ENCODE assay signal across 24 mouse cellular contexts in genomic region chr15:7842398-7842797, GRCm38 (mm10). TPM values are rescaled to one million over a fixed set of nuclear protein-coding genes. Genes with fewer than 3 reads are reported as not detected.
DNase-seq lines count a peak whose midpoint lies in the region; ATAC-seq and TF ChIP-seq lines count a peak whose summit lies in the region.
"Had no signal": no experiment of that assay in that cellular context is flagged by ENCODE, and none has a peak within 500 bp of the region (broad histone marks: within the 10 kb centered on the region; RNA-seq: fewer than 3 reads in every experiment).

No protein-coding gene starts in this region.

- no peak overlapping the region for H3K9ac ChIP-seq in hindbrain, embryonic 12.5 days
- H3K9ac ChIP-seq in intestine, embryonic 16.5 days (ENCODE audit: low read depth, low read length), result no peak overlapping the region
- H3K9ac ChIP-seq: embryonic facial prominence, embryonic 13.5 days; embryonic facial prominence, embryonic 15.5 days; forebrain, embryonic 12.5 days had no signal

- no peaks in the 10 kb centered on the region for H3K79me3 ChIP-seq in C2C12 (ENCODE audit: low read depth)

- ATAC-seq in hindbrain, embryonic 12.5 days (ENCODE audit: low FRiP score), result no peak
- ATAC-seq in intestine, embryonic 16.5 days, result no peak
- ATAC-seq: forebrain, embryonic 14.5 days; forebrain, embryonic 16.5 days had no signal

- no peak overlapping the region for H3K4me3 ChIP-seq in C2C12 (ENCODE audit: insufficient read depth, poor library complexity, severe bottlenecking)
- no peak overlapping the region for H3K4me3 ChIP-seq in hindbrain, embryonic 12.5 days
- H3K4me3 ChIP-seq in intestine, embryonic 16.5 days (ENCODE audit: low read length), result no peak overlapping the region
- H3K4me3 ChIP-seq: embryonic facial prominence, embryonic 13.5 days; embryonic facial prominence, embryonic 15.5 days; erythroblast, embryonic 14.5 days; forebrain, embryonic 10.5 days; forebrain, embryonic 12.5 days had no signal

- H3K4me1 ChIP-seq in hindbrain, embryonic 12.5 days, result no peaks in the 10 kb centered on the region
- H3K4me1 ChIP-seq in intestine, embryonic 16.5 days (ENCODE audit: control insufficient read depth, insufficient read depth, low read length), result no peaks in the 10 kb centered on the region
- H3K4me1 ChIP-seq: forebrain, embryonic 10.5 days; forebrain, embryonic 12.5 days had no signal

- H3K36me3 ChIP-seq in C2C12 (ENCODE audit: control insufficient read depth, insufficient read depth), result no peaks in the 10 kb centered on the region
- no peaks in the 10 kb centered on the region for H3K36me3 ChIP-seq in hindbrain, embryonic 12.5 days
- H3K36me3 ChIP-seq in intestine, embryonic 16.5 days (ENCODE audit: control insufficient read depth, insufficient read depth, low read length), result no peaks in the 10 kb centered on the region
- H3K36me3 ChIP-seq: embryonic facial prominence, embryonic 13.5 days; embryonic facial prominence, embryonic 15.5 days; forebrain, embryonic 10.5 days; forebrain, embryonic 12.5 days had no signal

- WGBS in hindbrain, embryonic 12.5 days, result 87% methylated on average over 4 of the region's 4 CpGs
- WGBS in intestine, embryonic 16.5 days, result 85% methylated on average over 4 of the region's 4 CpGs

- no peak overlapping the region for H3K27ac ChIP-seq in hindbrain, embryonic 12.5 days
- no peak overlapping the region for H3K27ac ChIP-seq in intestine, embryonic 16.5 days (ENCODE audit: low read length)
- H3K27ac ChIP-seq: embryonic facial prominence, embryonic 13.5 days; embryonic facial prominence, embryonic 15.5 days; forebrain, embryonic 10.5 days; forebrain, embryonic 12.5 days had no signal

- H3K79me2 ChIP-seq in C2C12 (ENCODE audit: control insufficient read depth, insufficient read depth), result no peaks in the 10 kb centered on the region

- peak; percentile 17 for DNase-seq in adrenal gland, adult 2 months
- no peak for DNase-seq in adrenal gland, adult (ENCODE audit: inconsistent age in 2 of 2, low spot score in 1 of 2)
- DNase-seq: adrenal gland, adult 8-10 months; adrenal gland, postnatal 14 days; adrenal gland, postnatal 36 days; B cell, adult 2 months; cerebellum, adult 11-12 months; cerebellum, adult 2 months; cerebellum, adult 9-10 months; cerebellum, postnatal 14 days; cerebellum, postnatal 36 days; embryo, embryonic 11 days had no signal

- H3ac ChIP-seq in C2C12 (ENCODE audit: control insufficient read depth, insufficient read length, low read depth), result no peak overlapping the region

- no peak overlapping the region for H3K4me2 ChIP-seq in hindbrain, embryonic 12.5 days (replicated peaks)
- no peak overlapping the region for H3K4me2 ChIP-seq in intestine, embryonic 16.5 days (ENCODE audit: low read depth, low read length)
- H3K4me2 ChIP-seq: embryonic facial prominence, embryonic 13.5 days; embryonic facial prominence, embryonic 15.5 days; forebrain, embryonic 12.5 days had no signal

- no peaks in the 10 kb centered on the region for H3K27me3 ChIP-seq in C2C12 (ENCODE audit: control insufficient read depth, insufficient read depth, insufficient read length)
- H3K27me3 ChIP-seq in hindbrain, embryonic 12.5 days, result no peaks in the 10 kb centered on the region
- no peaks in the 10 kb centered on the region for H3K27me3 ChIP-seq in intestine, embryonic 16.5 days (replicated peaks; ENCODE audit: control insufficient read depth, insufficient read depth, low read length)
- H3K27me3 ChIP-seq: embryonic facial prominence, embryonic 13.5 days; embryonic facial prominence, embryonic 15.5 days; forebrain, embryonic 12.5 days had no signal

- TF ChIP-seq CTCF in C2C12 (IDR thresholded peaks at IDR 0.05; ENCODE audit: control insufficient read depth, insufficient read depth, insufficient read length), result no peak

- no peaks in the 10 kb centered on the region for H3K9me3 ChIP-seq in hindbrain, embryonic 12.5 days (replicated peaks)
- no peaks in the 10 kb centered on the region for H3K9me3 ChIP-seq in intestine, embryonic 16.5 days (ENCODE audit: control insufficient read depth, low read length)
- H3K9me3 ChIP-seq: embryonic facial prominence, embryonic 13.5 days; embryonic facial prominence, embryonic 15.5 days; forebrain, embryonic 10.5 days; forebrain, embryonic 12.5 days had no signal

TF ChIP-seq in C2C12, 6 proteins besides CTCF, POLR2A, EP300 and RAD21:
- peak; percentile 74 for TF ChIP-seq CEBPB (IDR thresholded peaks at IDR 0.05; ENCODE audit: low read depth)
- TF ChIP-seq MYOD1 (IDR thresholded peaks at IDR 0.05; ENCODE audit: control insufficient read depth, insufficient read length, low read depth), result no peak
- peak; percentile 52 for TF ChIP-seq FOSL1 (IDR thresholded peaks at IDR 0.05; ENCODE audit: insufficient read depth, low read length, poor library complexity, severe bottlenecking)

RNA-seq across cellular contexts. Expression of gene Gdnf, which starts 31.8 kb away (rescaled TPM):
- total RNA-seq in adrenal gland, adult 2 months (2021), result under 1 TPM; 0.14 to 0.24 TPM
- polyA plus RNA-seq in adrenal gland, adult 2 months (2012; rRNA removed), result 0.12 and 0.13 TPM in 2 replicates
- 4.2 TPM for polyA plus RNA-seq in C2C12 (2012; fragmentation: generic; extraction: Trizol)
- polyA plus RNA-seq in hindbrain, embryonic 12.5 days (2016; fragmentation: Nextera tagmentation; extraction: Ambion mirVana), result 0.45 and 0.50 TPM in 2 replicates
- polyA plus RNA-seq in intestine, embryonic 16.5 days (2015; fragmentation: Nextera tagmentation; extraction: Ambion mirVana), result 1.3 and 1.4 TPM in 2 replicates
- total RNA-seq: common myeloid progenitor, adult 5-6 weeks; MEL had no signal
- polyA plus RNA-seq: erythroblast, embryonic 14.5 days had no signal
